Mouse (Mus musculus): ENCODE results near the gene Gm6812. TPM values are rescaled to one million over a fixed set of nuclear protein-coding genes. Genes with fewer than 3 reads are reported as not detected.
"Not testable (repeated sequence)": the region's sequence is repeated elsewhere in the genome, so short reads cannot be mapped to it uniquely, and the experiment has no call there.

The Gm6812 gene
- total RNA-seq (2022): not detected

GRCm38 (mm10) chrX:68892953-68893352 lies at the start of gene Gm6812:
TSS of gene Gm6812 (minus strand) at chrX:68893053.
- DNase-seq (ENCODE audit: low spot score): not testable (repeated sequence)

- DNase-seq (ENCODE audit: low spot score): no peak
Observed at GRCm38 (mm10) chrX:68865145-68865544, 27.7 kb downstream of the Gm6812 start.

Other genes with a start within 250 kb of the Gm6812 start
- gene Fmr1, start 214.5 kb downstream of the Gm6812 start, total RNA-seq (2022): 1 to 10 TPM; 6.8 to 9.0 (median 7.9) TPM
- 1 to 10 TPM; 1.1 to 4.1 (median 2.5) TPM for gene Fmr1nb, start 131.2 kb downstream of the Gm6812 start, total RNA-seq (2022)
- 1 to 10 TPM in 1 of 4 experiments, under 1 TPM in 3; 0.34 to 1.9 (median 0.85) TPM for gene Gm14698, start 72.0 kb downstream of the Gm6812 start, total RNA-seq (2022)